Mouse (Mus musculus) limb, embryonic 15.5 days (tissue): ENCODE data around the gene Psat1. TPM values are rescaled to one million over a fixed set of nuclear protein-coding genes. Genes with fewer than 3 reads are reported as not detected.

Experiments used
- ATAC-seq: fragments of 200-750 bp; cut with Nextera tagmentation; 2 replicates; pipeline ENCODE4 v1.8.0; 2017; ENCODE audit warnings: low read depth, moderate TSS enrichment; ENCODE audit not compliant: insufficient number of reproducible peaks, low FRiP score, low TSS enrichment
- H3K27ac ChIP-seq: fragments of 300-500 bp; sonication (generic); 2 replicates; pipeline ENCODE4 v1.5.1; 2015; ENCODE audit warnings: moderate library complexity, mild to moderate bottlenecking, inconsistent platforms
- H3K27me3 ChIP-seq: fragments of 300-500 bp; sonication (generic); 2 replicates; pipeline ENCODE4 v1.6.1; 2015; ENCODE audit warnings: inconsistent platforms
- H3K36me3 ChIP-seq: fragments of 300-500 bp; sonication (generic); 2 replicates; pipeline ENCODE4 v1.6.1; 2015; ENCODE audit warnings: inconsistent platforms
- H3K4me1 ChIP-seq: fragments of 300-500 bp; sonication (generic); 2 replicates; pipeline ENCODE4 v1.6.1; 2015; ENCODE audit warnings: inconsistent platforms
- H3K4me2 ChIP-seq: fragments of 300-500 bp; sonication (generic); 2 replicates; pipeline ENCODE4 v1.6.1; 2015; ENCODE audit warnings: mild to moderate bottlenecking, inconsistent platforms
- H3K4me3 ChIP-seq: fragments of 300-500 bp; sonication (generic); 2 replicates; pipeline ENCODE4 v1.5.1; 2015; ENCODE audit warnings: mild to moderate bottlenecking, inconsistent platforms
- H3K9ac ChIP-seq: fragments of 300-500 bp; sonication (generic); 2 replicates; pipeline ENCODE4 v1.6.1; 2015; ENCODE audit warnings: inconsistent platforms
- H3K9me3 ChIP-seq: fragments of 300-500 bp; sonication (generic); 2 replicates; pipeline ENCODE4 v1.6.1; 2016; ENCODE audit warnings: inconsistent platforms
- WGBS: fragments of 180-500 bp; shearing (Covaris S2); methylation state at CpG from one replicate; pipeline ENCODE4 v1.1.7; 2015; 5-methylcytosine and 5-hydroxymethylcytosine counted together
- polyA plus RNA-seq: library from polyadenylated mRNA; unstranded; fragments of >200 nt; fragmentation: Nextera tagmentation; extraction: Ambion mirVana; gene quantifications from 2 replicates; pipeline ENCODE4 v1.2.1, GENCODE M21; 2015

Gene Psat1
- polyA plus RNA-seq, 1 experiment from 2014 or later, result 153 TPM

DNA sequence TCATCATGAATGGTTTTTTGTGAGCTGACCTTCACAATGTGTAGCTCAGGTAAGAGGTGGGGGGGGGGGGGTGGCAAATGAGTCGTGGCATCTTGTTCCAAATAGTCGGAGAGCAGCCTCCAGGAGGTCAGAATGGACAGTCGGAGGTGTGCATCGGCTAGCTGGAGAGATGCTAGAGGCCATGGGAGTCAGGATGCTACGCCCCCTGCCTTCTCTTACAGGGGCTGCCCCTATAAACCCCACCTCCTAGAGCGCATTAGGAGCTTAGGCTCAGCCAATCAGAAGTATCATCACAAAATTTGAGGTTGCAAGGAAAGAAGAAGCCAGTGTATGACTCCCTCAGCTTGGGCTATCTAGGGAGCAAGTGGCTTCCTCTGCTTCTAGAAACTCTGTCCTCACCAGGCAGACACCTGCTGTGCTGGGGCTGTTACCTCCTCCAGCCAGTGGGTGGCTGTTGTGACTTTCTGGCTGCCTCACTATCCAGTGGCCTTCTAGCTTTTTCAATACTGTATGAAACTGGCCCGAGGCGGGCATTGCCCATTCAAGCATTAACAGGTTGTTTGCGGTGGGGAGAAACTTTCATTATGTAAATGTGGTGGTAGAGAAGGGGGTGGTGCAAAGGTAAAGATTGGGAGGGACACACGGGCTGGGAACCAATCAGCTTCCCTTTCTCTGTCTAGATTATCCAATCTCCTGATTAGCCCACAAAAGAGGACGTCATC is 64.3 kb downstream of the Psat1 start:
- Histone ChIP-seq H3K4me1 (0 out of 2 replicates have a peak, but pooled peaks cover 8% of the 10 kb centered on the region), H3K9me3 (no peaks in the 10 kb centered on the region), H3K4me3 (no peak overlapping the region), H3K27me3 (no peaks in the 10 kb centered on the region), H3K36me3 (no peaks in the 10 kb centered on the region), H3K27ac (no peak overlapping the region), H3K4me2 (no peak overlapping the region), H3K9ac (no peak overlapping the region)
- no peak for ATAC-seq
- 78% methylated on average over 11 of the region's 11 CpGs for WGBS

DNA sequence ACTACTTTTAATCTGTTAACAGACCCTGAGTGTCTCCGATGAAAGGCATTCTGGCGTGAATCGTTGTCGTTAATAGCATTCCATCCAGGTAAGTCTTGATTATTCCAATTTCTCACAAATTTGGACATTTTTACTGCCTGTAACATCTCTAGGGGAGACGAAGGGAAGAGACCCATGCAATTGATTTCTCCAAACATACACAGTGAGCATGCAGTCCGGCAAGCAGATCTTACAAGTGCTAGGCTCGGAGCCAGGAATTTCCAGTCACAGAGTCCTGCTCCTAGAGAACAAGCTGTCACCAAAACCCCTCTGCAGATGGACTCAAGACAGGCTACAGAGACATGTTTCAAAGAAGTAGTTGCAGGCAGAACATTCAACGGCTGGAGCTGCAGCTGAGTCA is 66.4 kb downstream of the Psat1 start:
- Histone ChIP-seq H3K9ac (no peak overlapping the region), H3K9me3 (no peaks in the 10 kb centered on the region), H3K4me2 (no peak overlapping the region), H3K4me3 (no peak overlapping the region), H3K4me1 (0 out of 2 replicates have a peak, but pooled peaks cover 8% of the 10 kb centered on the region), H3K36me3 (no peaks in the 10 kb centered on the region), H3K27ac (no peak overlapping the region), H3K27me3 (no peaks in the 10 kb centered on the region)
- 51% methylated on average over 8 of the region's 8 CpGs for WGBS
- ATAC-seq, result no peak

GRCm38 (mm10) chr19:15879271-15879670 is 67.9 kb downstream of the Psat1 start:
- Histone ChIP-seq H3K27me3 (no peaks in the 10 kb centered on the region), H3K27ac (no peak overlapping the region), H3K4me1 (0 out of 2 replicates have a peak, but pooled peaks cover 8% of the 10 kb centered on the region), H3K4me3 (no peak overlapping the region), H3K9me3 (no peaks in the 10 kb centered on the region), H3K36me3 (no peaks in the 10 kb centered on the region), H3K9ac (no peak overlapping the region), H3K4me2 (no peak overlapping the region)
- ATAC-seq, result no peak
- WGBS, result 92% methylated on average over 5 of the region's 5 CpGs

- Histone ChIP-seq H3K4me2 (no peak overlapping the region), H3K4me1 (no peaks in the 10 kb centered on the region), H3K27me3 (no peaks in the 10 kb centered on the region), H3K4me3 (no peak overlapping the region), H3K27ac (no peak overlapping the region), H3K9ac (no peak overlapping the region), H3K9me3 (no peaks in the 10 kb centered on the region), H3K36me3 (no peaks in the 10 kb centered on the region)
- WGBS, result 18% methylated on average over 7 of the region's 7 CpGs
- ATAC-seq, result no peak
Observed at GRCm38 (mm10) chr19:15868865-15869698, 78.1 kb downstream of the Psat1 start.

DNA sequence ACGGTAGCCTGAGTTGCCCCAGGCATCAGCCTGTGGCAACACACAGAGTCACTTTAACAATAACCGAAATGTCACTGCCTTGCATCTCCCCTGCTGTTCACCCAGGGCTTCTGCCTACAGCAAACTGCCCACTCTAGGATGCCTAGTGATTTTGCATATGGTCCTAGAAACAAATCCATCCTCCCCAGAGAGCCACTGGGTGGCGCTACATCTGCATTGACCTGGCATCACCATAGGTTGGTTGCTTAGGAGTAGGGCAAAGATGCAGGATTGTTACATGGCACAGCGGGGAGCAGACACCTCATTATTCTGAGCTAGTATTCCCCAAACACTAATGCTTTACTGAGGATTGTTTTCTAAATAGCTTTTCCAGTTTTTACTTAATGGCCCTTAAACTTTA is 80.3 kb downstream of the Psat1 start:
- no peak overlapping the region for H3K27ac ChIP-seq
- H3K9me3 ChIP-seq, result no peaks in the 10 kb centered on the region
- H3K4me3 ChIP-seq, result no peak overlapping the region
- H3K4me2 ChIP-seq, result no peak overlapping the region
- H3K36me3 ChIP-seq, result no peaks in the 10 kb centered on the region
- no peaks in the 10 kb centered on the region for H3K27me3 ChIP-seq
- WGBS, result 71% methylated on average over 4 of the region's 4 CpGs
- ATAC-seq, result no peak
- H3K4me1 ChIP-seq, result no peaks in the 10 kb centered on the region
- no peak overlapping the region for H3K9ac ChIP-seq

DNA sequence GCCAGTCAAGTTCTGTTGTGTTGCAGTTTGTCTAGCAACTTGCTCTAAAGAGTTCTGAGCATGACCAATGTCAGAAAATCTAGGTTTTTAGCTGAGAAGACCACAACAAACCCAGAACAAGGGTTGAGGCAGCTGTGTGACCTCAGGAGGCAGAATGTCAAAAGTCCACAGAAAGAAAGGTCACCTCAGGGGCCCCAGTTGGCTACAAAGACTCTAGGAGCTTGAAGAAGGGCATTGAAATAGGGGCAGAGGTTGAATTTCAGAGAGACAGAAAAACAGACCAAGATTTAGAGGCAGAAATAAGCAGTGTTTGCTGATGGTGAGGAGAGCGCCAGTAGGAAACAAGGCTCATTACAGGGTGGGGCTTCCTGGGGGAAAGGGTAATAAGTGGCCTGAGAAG is 81.0 kb downstream of the Psat1 start:
- ATAC-seq, result no peak
- H3K4me3 ChIP-seq, result no peak overlapping the region

DNA sequence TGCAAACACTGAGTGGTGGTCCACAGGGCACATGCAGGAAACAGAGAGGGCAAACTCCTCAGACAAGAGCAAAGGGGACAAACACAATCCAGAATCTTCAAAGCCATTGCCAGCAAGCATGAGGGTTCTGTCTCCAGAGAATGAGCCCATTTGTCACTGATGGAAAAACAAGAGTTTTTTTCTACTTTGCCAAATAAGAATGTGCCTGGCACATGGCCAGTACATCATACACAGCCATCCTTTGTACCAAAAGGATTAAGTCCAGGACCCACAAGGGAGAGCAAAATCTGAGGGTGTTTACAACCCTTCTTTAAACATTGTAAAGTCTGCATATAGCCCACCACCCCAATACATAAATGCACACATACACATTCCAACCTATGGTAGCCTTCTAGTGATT is 81.7 kb downstream of the Psat1 start:
- Histone ChIP-seq H3K27me3 (no peaks in the 10 kb centered on the region), H3K36me3 (no peaks in the 10 kb centered on the region), H3K9me3 (no peaks in the 10 kb centered on the region), H3K4me3 (no peak overlapping the region), H3K4me2 (no peak overlapping the region), H3K4me1 (no peaks in the 10 kb centered on the region), H3K27ac (no peak overlapping the region), H3K9ac (no peak overlapping the region)
- ATAC-seq, result no peak

More for the DNA sequence above, 81.0 kb downstream of the Psat1 start:
- Histone ChIP-seq H3K36me3 (no peaks in the 10 kb centered on the region), H3K4me2 (no peak overlapping the region), H3K27ac (no peak overlapping the region), H3K27me3 (no peaks in the 10 kb centered on the region), H3K9me3 (no peaks in the 10 kb centered on the region), H3K4me1 (no peaks in the 10 kb centered on the region), H3K9ac (no peak overlapping the region)
- 84% methylated on average over 1 of the region's 1 CpGs for WGBS

GRCm38 (mm10) chr19:15864129-15864528 is 83.0 kb downstream of the Psat1 start:
- no peak overlapping the region for H3K4me3 ChIP-seq
- no peak overlapping the region for H3K27ac ChIP-seq
- no peak for ATAC-seq
- no peaks in the 10 kb centered on the region for H3K9me3 ChIP-seq
- H3K9ac ChIP-seq, result no peak overlapping the region
- WGBS, result 81% methylated on average over 2 of the region's 2 CpGs
- no peaks in the 10 kb centered on the region for H3K27me3 ChIP-seq
- H3K36me3 ChIP-seq, result no peaks in the 10 kb centered on the region
- H3K4me1 ChIP-seq, result no peaks in the 10 kb centered on the region
- no peak overlapping the region for H3K4me2 ChIP-seq

GRCm38 (mm10) chr19:15855379-15855778 is 91.8 kb downstream of the Psat1 start:
- Histone ChIP-seq H3K27ac (no peak overlapping the region), H3K4me2 (no peak overlapping the region), H3K4me3 (no peak overlapping the region), H3K27me3 (no peaks in the 10 kb centered on the region), H3K4me1 (no peaks in the 10 kb centered on the region), H3K9ac (no peak overlapping the region), H3K9me3 (no peaks in the 10 kb centered on the region), H3K36me3 (no peaks in the 10 kb centered on the region)
- WGBS, result 81% methylated on average over 5 of the region's 5 CpGs
- no peak for ATAC-seq

Other genes starting within 250 kb of the Psat1 start
- 17.7 and 22.0 TPM in 2 replicates for gene Cep78, start 37.7 kb upstream of the Psat1 start, polyA plus RNA-seq
- 25.4 and 33.0 TPM in 2 replicates for gene Gnaq, start 185.5 kb upstream of the Psat1 start, polyA plus RNA-seq